Mouse (Mus musculus) T-cell, adult 2 months (primary cell): ENCODE results near the gene Mtrf1.
"Not testable (repeated sequence)": the region's sequence is repeated elsewhere in the genome, so short reads cannot be mapped to it uniquely, and the experiment has no call there.

Experiments
- DNase-seq: peaks from one replicate; pipeline ENCODE4 v3.0.0; 2022; ENCODE audit warnings: low spot score

Gene Mtrf1

DNA sequence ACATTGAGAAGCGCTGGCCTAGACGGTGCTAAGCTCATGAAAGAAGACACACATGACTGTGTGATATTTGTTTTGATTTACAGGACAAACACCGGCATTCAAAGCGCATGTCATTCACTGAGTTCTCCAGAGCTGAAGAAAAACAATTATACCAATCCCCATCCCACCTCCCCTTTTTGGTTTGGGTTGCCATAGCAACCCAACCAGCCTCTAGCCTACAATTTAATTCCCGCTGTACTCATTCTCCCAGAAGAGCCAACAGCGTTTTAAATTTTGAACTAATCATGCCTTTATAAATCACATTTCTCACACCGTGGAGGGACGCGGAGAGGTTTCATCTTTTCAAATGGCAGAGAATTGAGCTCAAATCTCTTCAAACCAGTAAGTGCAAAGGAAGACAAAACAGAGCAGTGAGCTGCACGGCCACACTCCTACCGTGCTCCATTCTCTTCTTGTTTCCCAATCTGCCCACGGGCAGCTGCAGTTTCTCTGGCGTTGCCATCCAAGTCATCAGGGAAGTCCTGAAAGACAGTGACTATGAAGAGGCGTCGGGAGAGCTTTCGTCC lies 47.6 kb downstream of the Mtrf1 start:
- DNase-seq: no peak

DNA sequence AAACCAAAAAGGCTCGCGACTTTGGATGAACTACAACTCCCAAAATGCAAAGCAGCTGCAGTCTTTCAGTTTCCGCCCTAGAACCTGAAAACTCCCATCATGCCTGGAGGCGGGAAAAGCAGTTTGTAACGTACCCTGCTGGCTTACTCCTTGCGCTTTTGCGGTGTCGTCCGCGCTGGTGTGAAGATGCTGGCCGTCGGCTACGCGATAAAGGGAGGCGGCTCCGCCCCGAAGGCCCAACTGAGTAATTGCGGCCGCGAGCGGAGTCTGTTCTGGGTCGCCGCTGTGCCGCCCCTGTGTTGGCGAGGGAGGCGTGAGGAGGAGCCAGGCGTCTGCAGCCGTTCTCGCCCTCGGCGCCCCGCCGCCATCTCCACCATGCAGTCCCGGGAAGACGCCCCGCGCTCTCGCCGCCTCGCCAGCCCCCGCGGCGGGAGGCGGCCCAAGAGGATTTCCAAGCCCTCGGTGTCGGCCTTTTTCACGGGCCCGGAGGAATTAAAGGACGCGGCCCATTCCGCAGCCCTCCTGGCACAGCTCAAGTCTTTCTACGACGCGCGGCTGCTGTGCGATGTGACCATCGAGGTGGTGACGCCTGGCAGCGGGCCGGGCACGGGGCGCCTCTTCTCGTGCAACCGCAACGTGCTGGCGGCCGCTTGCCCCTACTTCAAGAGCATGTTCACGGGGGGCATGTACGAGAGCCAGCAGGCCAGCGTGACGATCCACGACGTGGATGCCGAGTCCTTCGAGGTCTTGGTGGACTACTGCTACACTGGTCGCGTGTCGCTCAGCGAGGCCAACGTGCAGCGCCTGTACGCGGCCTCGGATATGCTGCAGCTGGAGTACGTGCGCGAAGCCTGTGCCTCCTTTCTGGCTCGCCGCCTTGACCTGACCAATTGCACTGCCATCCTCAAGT lies 54.4 kb downstream of the Mtrf1 start, which contains the start of gene Kbtbd6:
TSS of gene Kbtbd6 (plus strand) at position 155 of the 910 bp plus-strand sequence.
- peak; percentile 78 for DNase-seq

DNA sequence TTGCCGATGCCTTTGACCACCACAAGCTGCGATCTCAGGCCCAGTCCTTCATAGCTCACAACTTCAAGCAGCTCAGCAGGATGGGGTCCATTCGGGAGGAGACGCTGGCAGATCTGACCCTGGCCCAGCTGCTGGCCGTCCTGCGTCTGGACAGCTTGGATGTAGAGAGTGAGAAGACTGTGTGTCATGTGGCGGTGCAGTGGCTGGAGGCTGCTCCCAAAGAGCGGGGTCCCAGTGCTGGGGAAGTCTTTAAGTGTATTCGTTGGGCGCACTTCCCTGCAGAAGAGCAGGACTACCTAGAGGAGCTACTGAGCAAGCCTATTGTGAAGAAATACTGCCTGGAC lies 55.0 kb downstream of the Mtrf1 start:
- not testable (repeated sequence) for DNase-seq

DNA sequence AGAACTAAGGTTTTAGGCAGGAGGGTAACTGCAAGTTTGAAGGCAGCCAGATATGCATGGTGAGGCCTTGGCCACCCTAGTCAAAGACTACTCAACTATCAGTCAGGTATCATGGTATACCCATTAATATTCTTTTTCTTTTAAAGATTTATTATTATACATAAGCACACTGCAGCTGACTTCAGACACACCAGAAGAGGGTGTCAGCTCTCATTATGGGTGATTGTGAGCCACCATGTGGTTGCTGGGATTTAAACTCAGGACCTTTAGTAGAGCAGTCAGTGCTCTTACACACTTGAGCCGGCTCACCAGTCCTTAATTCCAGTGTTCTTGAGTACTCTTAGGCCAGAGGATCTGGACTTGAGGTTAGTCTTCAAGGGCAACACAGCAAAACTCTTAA lies 62.8 kb downstream of the Mtrf1 start:
- no peak for DNase-seq

DNA sequence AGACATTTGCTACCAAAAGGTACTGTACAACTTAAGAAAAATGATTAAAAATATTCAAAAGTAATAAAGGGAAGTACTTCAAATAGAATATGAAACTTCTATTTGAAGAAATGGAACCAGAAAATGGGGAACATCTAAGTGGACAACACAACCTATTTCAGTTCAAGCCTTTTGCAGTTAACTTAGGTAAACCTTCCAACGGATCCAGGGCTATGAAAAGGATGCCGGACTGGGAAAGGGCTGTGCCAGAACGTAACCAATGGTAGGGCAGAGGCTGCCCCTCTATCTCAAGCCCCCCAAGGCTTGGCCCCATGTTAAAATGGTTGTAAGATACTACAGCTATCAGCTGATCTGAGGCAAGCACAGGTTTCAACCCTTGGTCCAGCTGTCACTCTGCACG lies 63.4 kb downstream of the Mtrf1 start:
- no peak for DNase-seq

DNA sequence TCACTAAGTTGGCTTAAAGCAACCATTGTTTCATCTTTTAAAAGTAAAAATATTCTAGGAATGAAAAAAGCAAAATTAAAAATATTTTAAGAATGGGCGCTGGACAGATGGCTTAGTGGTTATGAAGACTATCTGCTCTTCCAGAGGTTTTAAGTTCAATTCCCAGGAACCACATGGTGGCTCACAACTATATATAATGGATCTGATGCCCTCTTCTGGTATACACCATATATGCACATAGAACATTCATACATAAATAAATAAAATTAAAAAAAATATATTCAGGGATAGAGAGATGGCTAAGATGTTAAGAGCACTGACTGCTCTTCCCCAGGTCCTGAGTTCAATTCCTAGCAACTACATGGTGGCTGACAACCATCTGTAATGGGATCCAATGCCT lies 68.1 kb downstream of the Mtrf1 start:
- no peak for DNase-seq

DNA sequence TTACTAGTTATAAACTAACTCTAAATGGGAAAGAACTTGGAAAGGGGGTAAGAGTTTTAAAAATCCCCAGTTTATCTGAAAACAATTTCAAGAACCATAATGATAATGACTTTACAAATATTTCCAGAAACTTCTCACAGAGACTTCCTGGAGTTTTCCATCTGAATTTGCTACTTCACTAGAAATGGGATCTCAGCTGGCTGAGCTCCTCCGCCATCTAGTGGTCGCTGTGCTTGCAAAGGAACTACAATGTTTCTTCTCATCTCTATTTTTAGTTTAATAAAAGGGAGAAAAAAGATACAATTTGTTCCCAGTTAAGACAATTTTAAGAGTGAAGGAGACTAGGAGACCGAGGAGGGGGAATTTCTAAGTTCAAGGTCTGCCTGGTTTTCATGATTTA lies 70.0 kb downstream of the Mtrf1 start:
- no peak for DNase-seq
